Mouse (Mus musculus): ENCODE data around the gene Dnajc28. TPM values are rescaled to one million over a fixed set of nuclear protein-coding genes. Genes with fewer than 3 reads are reported as not detected.
"Not testable (repeated sequence)": the region's sequence is repeated elsewhere in the genome, so short reads cannot be mapped to it uniquely, and the experiment has no call there.

Dnajc28 gene
- 1 to 10 TPM; 1.6 to 2.9 TPM for polyA plus RNA-seq (2017; shearing (Covaris generic))

GRCm38 (mm10) chr16:91618511-91619501 is at the start of gene Dnajc28:
Gene Dnajc28 (minus strand): TSS chr16:91619026.
- peak; percentile 98 for ATAC-seq

- no peak for ATAC-seq
Observed at GRCm38 (mm10) chr16:91663795-91664194, 45.0 kb upstream of the Dnajc28 start.

GRCm38 (mm10) chr16:91662336-91662735 is 43.5 kb upstream of the Dnajc28 start:
- no peak for ATAC-seq

- ATAC-seq: no peak
Observed at GRCm38 (mm10) chr16:91661397-91661796, 42.6 kb upstream of the Dnajc28 start.

- no peak for ATAC-seq
Observed at GRCm38 (mm10) chr16:91659798-91660197, 41.0 kb upstream of the Dnajc28 start.

- ATAC-seq: no peak
Observed at GRCm38 (mm10) chr16:91658471-91658870, 39.6 kb upstream of the Dnajc28 start.

- peak; percentile 7 for ATAC-seq
Observed at GRCm38 (mm10) chr16:91657285-91657684, 38.5 kb upstream of the Dnajc28 start.

GRCm38 (mm10) chr16:91655285-91655684 is 36.5 kb upstream of the Dnajc28 start:
- no peak for ATAC-seq

- no peak for ATAC-seq
Observed at GRCm38 (mm10) chr16:91652191-91652590, 33.4 kb upstream of the Dnajc28 start.

GRCm38 (mm10) chr16:91649781-91650180 is 31.0 kb upstream of the Dnajc28 start:
- no peak for ATAC-seq

- no peak for ATAC-seq
Observed at GRCm38 (mm10) chr16:91649246-91649645, 30.4 kb upstream of the Dnajc28 start.

GRCm38 (mm10) chr16:91648220-91648550 is 29.4 kb upstream of the Dnajc28 start:
- ATAC-seq: no peak

- peak; percentile 84 for ATAC-seq
Observed at GRCm38 (mm10) chr16:91647461-91648219, 28.8 kb upstream of the Dnajc28 start, which contains the start of gene Son. Gene Son (plus strand): TSS chr16:91647506.

- peak; percentile 74 for ATAC-seq
Observed at GRCm38 (mm10) chr16:91646681-91647419, 28.0 kb upstream of the Dnajc28 start, which contains the start of gene Gart. Gene Gart (minus strand): TSS chr16:91646952.

GRCm38 (mm10) chr16:91645995-91646602 is 27.3 kb upstream of the Dnajc28 start:
- peak; percentile 13 for ATAC-seq

- ATAC-seq: not testable (repeated sequence)
Observed at GRCm38 (mm10) chr16:91645420-91645819, 26.6 kb upstream of the Dnajc28 start.

GRCm38 (mm10) chr16:91644901-91645300 is 26.1 kb upstream of the Dnajc28 start:
- no peak for ATAC-seq

GRCm38 (mm10) chr16:91640171-91640570 is 21.3 kb upstream of the Dnajc28 start:
- ATAC-seq: no peak

GRCm38 (mm10) chr16:91639636-91640035 is 20.8 kb upstream of the Dnajc28 start:
- ATAC-seq: no peak

- ATAC-seq: no peak
Observed at GRCm38 (mm10) chr16:91639161-91639560, 20.3 kb upstream of the Dnajc28 start.

- no peak for ATAC-seq
Observed at GRCm38 (mm10) chr16:91633641-91634040, 14.8 kb upstream of the Dnajc28 start.

- no peak for ATAC-seq
Observed at GRCm38 (mm10) chr16:91632940-91633339, 14.1 kb upstream of the Dnajc28 start.

All from CD4-positive, CD25-positive, alpha-beta regulatory T cell, adult 4 months (primary cell).